In the genomic region with DNA sequence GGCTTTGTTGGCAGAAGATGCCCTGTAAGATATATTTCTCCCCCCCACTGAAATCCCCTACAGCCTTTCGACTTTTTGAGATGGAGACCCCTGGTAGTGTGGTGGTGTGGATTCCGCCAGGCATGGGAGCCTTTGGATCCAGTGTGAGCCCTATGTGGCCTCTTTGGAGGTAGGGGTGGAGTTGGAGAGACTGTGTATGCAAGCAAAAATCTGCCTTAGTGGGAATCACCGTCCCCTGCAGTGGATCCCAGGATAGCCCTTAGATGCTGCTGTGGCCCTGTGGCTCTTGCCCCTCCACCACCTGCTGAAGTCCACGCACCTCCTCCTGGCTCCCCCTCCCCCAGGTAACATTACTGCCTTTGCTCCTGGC, we compare ENCODE assay signal across 10 mouse cellular contexts.
DNase-seq lines count a peak whose midpoint lies in the region; ATAC-seq and TF ChIP-seq lines count a peak whose summit lies in the region.
"Had no signal": no experiment of that assay in that cellular context is flagged by ENCODE, and none has a peak within 500 bp of the region (broad histone marks: within the 10 kb centered on the region; RNA-seq: fewer than 3 reads in every experiment).

No protein-coding gene starts in this region.

- TF ChIP-seq POLR2A in limb, embryonic 14.5 days (IDR thresholded peaks at IDR 0.05; ENCODE audit: borderline replicate concordance, extremely low read depth, insufficient read depth, insufficient read length), result no peak

- no peak for DNase-seq in heart, embryonic 10.5 days (ENCODE audit: low spot score)
- DNase-seq in heart, adult 11 months, result no peak
- DNase-seq in lung, postnatal 10 days, result no peak
- no peak for DNase-seq in limb, embryonic 14.5 days (ENCODE audit: low spot score)
- DNase-seq in layer of hippocampus, adult 9-10 months (ENCODE audit: low spot score), result no peak
- no peak for DNase-seq in frontal cortex, postnatal 36 days (ENCODE audit: low spot score in 2 of 2)

- H3K4me3 ChIP-seq in heart, embryonic 10.5 days, result peak overlapping the region; percentile 19; the same call in 1 of the 2 replicates
- H3K4me3 ChIP-seq in lung, embryonic 15.5 days, result no peak overlapping the region
- H3K4me3 ChIP-seq in limb, embryonic 14.5 days (replicated peaks; ENCODE audit: low read length), result no peak overlapping the region
- no peak overlapping the region for H3K4me3 ChIP-seq in stomach, embryonic 16.5 days (replicated peaks; ENCODE audit: low read length)

- peak overlapping the region; percentile 28; the same call in 1 of the 2 replicates for H3K4me2 ChIP-seq in lung, embryonic 15.5 days
- no peak overlapping the region; the same call in 1 of the 2 replicates for H3K4me2 ChIP-seq in limb, embryonic 14.5 days (replicated peaks; ENCODE audit: low read depth, low read length, severe bottlenecking)
- no peak overlapping the region for H3K4me2 ChIP-seq in stomach, embryonic 16.5 days (ENCODE audit: low read depth, low read length)

- peak overlapping the region; percentile 86 for H3K27ac ChIP-seq in heart, embryonic 10.5 days
- H3K27ac ChIP-seq in lung, embryonic 15.5 days, result peak overlapping the region; percentile 94
- H3K27ac ChIP-seq in limb, embryonic 14.5 days (replicated peaks; ENCODE audit: low read depth, low read length), result peak overlapping the region; percentile 50; the same call in 1 of the 2 replicates
- peak overlapping the region; percentile 79 for H3K27ac ChIP-seq in stomach, embryonic 16.5 days (ENCODE audit: low read length)
- H3K27ac ChIP-seq: liver, embryonic 14.5 days had no signal

- no peak overlapping the region for H3K9ac ChIP-seq in lung, embryonic 15.5 days
- no peak overlapping the region for H3K9ac ChIP-seq in limb, embryonic 14.5 days (ENCODE audit: low read depth, low read length, severe bottlenecking)
- peak overlapping the region; percentile 48 for H3K9ac ChIP-seq in stomach, embryonic 16.5 days (ENCODE audit: low read length)
- H3K9ac ChIP-seq: liver, embryonic 14.5 days had no signal

- ATAC-seq in lung, embryonic 15.5 days (ENCODE audit: borderline replicate concordance, extremely low read depth, low FRiP score, low TSS enrichment), result no peak
- ATAC-seq in limb, embryonic 14.5 days (ENCODE audit: low FRiP score, low read depth), result no peak
- no peak for ATAC-seq in stomach, embryonic 16.5 days (ENCODE audit: insufficient read depth, low FRiP score)
- ATAC-seq: Patski had no signal

- H3K27me3 ChIP-seq in heart, embryonic 10.5 days (ENCODE audit: insufficient read depth, poor library complexity, severe bottlenecking), result 0 out of 2 replicates have a peak, but pooled peaks cover 4% of the 10 kb centered on the region
- H3K27me3 ChIP-seq in lung, embryonic 15.5 days, result no peaks in the 10 kb centered on the region
- no peaks in the 10 kb centered on the region for H3K27me3 ChIP-seq in limb, embryonic 14.5 days (ENCODE audit: control insufficient read depth, insufficient read depth, low read length)
- H3K27me3 ChIP-seq in stomach, embryonic 16.5 days (ENCODE audit: control insufficient read depth, insufficient read depth, low read length), result no peaks in the 10 kb centered on the region
- H3K27me3 ChIP-seq: Patski had no signal

- no peaks in the 10 kb centered on the region for H3K9me3 ChIP-seq in heart, embryonic 10.5 days
- no peaks in the 10 kb centered on the region for H3K9me3 ChIP-seq in lung, embryonic 15.5 days
- no peaks in the 10 kb centered on the region for H3K9me3 ChIP-seq in limb, embryonic 14.5 days (ENCODE audit: control insufficient read depth, low read length)
- H3K9me3 ChIP-seq in stomach, embryonic 16.5 days (replicated peaks; ENCODE audit: control insufficient read depth, low read length), result no peaks in the 10 kb centered on the region

- no peaks in the 10 kb centered on the region for H3K36me3 ChIP-seq in heart, embryonic 10.5 days
- no peaks in the 10 kb centered on the region for H3K36me3 ChIP-seq in lung, embryonic 15.5 days
- H3K36me3 ChIP-seq in limb, embryonic 14.5 days (ENCODE audit: control insufficient read depth, insufficient read depth, low read length), result no peaks in the 10 kb centered on the region
- H3K36me3 ChIP-seq in stomach, embryonic 16.5 days (ENCODE audit: control insufficient read depth, insufficient read depth, low read length), result no peaks in the 10 kb centered on the region

- 49% methylated on average over 4 of the region's 4 CpGs for WGBS in heart, embryonic 10.5 days
- WGBS in lung, embryonic 15.5 days, result 22% methylated on average over 4 of the region's 4 CpGs
- WGBS in limb, embryonic 14.5 days, result 24% methylated on average over 4 of the region's 4 CpGs
- WGBS in stomach, embryonic 16.5 days, result 36% methylated on average over 4 of the region's 4 CpGs

- peaks cover 90% of the 10 kb centered on the region for H3K4me1 ChIP-seq in heart, embryonic 10.5 days
- peaks cover 80% of the 10 kb centered on the region for H3K4me1 ChIP-seq in lung, embryonic 15.5 days
- H3K4me1 ChIP-seq in limb, embryonic 14.5 days (ENCODE audit: control insufficient read depth, insufficient read depth, low read length), result peaks cover 59% of the 10 kb centered on the region
- peaks cover 55% of the 10 kb centered on the region for H3K4me1 ChIP-seq in stomach, embryonic 16.5 days (ENCODE audit: control insufficient read depth, insufficient read depth, low read length)
